Mouse (Mus musculus): ENCODE data around the gene Cops8.
A peak's percentile ranks its signal among the peaks of the same experiment; 100 is the strongest.

Gene Cops8

DNA sequence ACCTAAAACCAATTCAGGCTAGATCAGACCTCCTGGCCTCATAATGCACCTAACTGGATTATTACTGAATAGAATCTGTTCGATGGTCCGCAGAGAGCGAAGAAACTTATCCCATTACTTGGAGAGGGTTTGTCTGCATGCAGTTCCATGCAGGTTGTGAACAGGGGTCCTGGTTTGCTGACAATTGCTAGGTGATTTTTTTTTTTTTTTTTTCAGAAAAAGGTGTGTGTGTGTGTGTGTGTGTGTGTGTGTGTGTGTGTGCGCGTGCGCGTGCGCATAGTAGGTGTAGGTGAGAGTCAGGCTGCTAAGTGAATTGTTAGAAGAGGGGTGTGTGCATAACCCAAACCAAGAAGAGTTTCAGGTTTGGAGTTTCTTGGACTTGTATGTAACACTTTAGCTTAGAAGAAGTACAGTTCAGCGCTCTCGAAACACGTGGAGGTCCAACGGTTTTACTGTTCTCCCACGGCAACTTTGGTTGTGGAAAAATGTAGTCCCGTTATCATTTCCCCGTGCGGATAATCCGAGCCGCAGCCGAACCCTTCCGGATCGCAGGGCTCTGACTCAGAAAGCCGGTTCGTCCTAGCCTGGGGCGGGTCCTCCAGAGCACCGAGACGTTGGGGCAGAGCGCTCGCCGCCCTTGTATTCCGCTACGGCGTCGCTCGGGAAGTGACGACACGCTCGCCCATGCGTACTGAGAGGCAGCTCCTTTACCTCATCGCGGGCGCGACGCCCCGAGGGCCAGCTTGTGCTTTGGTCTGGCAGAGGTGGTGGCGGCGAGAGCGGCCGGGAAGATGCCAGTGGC lies at the start of gene Cops8:
TSS of gene Cops8 (plus strand) at position 223 of the 802 bp plus-strand sequence.
- peak; percentile 98 for DNase-seq (ENCODE audit: low spot score)

- DNase-seq (ENCODE audit: low spot score), result no peak
Measured at GRCm38 (mm10) chr1:90557140-90557539, 45.6 kb upstream of the Cops8 start.

GRCm38 (mm10) chr1:90560942-90561726 lies 41.6 kb upstream of the Cops8 start:
- no peak for DNase-seq (ENCODE audit: low spot score)

DNA sequence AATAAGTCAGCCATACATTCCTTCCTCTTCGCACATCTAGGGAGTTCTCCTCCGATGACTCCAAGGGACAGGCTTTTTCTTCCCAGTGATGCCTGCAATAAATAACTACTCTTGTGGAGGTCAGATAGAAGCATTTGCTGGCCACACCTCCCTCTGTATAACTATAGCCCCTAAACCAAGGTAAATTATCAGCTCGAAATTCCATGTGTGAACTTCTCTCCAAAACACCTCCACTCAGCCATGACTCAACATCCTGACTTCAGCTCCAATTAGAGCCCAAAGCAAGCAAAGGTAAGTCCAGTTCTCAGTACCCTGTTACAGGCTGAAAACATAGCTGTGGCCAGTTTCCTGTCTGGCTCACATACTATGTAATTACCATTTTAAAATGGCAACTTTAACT lies 38.8 kb upstream of the Cops8 start:
- no peak for DNase-seq (ENCODE audit: low spot score)

- DNase-seq (ENCODE audit: low spot score), result no peak
Measured at GRCm38 (mm10) chr1:90566664-90567440, 35.9 kb upstream of the Cops8 start.

GRCm38 (mm10) chr1:90573831-90574230 lies 28.9 kb upstream of the Cops8 start:
- DNase-seq (ENCODE audit: low spot score), result no peak

- no peak for DNase-seq (ENCODE audit: low spot score)
Measured at GRCm38 (mm10) chr1:90574845-90575244, 27.9 kb upstream of the Cops8 start.

- no peak for DNase-seq (ENCODE audit: low spot score)
Measured at GRCm38 (mm10) chr1:90577417-90577816, 25.4 kb upstream of the Cops8 start.

DNA sequence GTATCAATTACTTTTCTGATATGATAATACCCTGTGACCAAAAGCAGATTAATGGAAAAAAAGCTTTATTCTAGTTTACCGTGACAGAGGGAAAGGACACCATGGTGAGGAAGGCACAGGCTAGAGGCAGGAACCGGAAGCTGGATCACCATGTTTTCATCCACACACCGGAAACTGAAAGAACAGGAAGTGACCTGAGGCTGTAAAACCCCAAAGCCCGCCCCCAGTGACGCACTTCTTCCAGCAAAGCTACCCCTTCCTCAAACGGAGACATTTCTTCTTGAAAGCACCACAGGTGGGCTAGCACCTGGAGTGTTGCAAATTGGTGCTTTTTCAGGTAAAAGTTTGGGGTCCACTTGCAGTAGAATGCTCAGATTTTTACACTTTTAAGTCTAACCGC lies 20.1 kb upstream of the Cops8 start:
- no peak for DNase-seq (ENCODE audit: low spot score)

DNA sequence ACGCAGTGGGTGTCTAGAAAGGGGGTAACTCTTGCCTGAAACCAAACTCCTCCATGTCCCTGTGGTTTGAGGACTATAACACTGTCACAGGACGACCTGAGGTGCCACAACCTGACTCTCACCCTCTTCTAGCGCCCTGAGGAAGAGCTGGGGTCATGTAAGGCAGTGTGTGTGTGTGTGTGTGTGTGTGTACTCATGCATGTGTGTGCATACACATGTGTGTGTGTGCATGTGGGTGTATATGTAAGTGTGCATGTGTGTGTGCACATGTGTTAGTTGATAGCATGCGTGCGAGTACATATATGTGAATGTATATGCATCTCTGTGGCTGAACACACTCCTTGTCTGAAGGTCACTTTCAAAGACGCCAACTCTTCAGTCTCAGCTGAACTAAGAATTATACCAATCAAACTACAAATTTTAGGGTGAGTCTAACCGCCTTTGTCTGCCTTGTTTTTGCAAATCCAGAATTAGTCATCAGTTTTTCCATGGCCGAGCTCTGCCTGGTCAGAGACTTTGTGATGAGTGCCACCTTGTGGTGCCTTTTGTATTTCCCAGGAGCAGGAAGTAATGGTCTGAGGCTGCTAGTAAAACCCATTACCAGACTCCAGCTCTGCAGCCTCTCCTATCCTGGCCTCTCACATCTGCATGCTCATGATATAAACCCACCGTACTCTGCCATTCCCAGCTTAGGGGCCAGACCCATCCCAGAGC lies 14.6 kb upstream of the Cops8 start:
- peak; percentile 86 for DNase-seq (ENCODE audit: low spot score)

GRCm38 (mm10) chr1:90590797-90591196 lies 12.0 kb upstream of the Cops8 start:
- DNase-seq (ENCODE audit: low spot score), result peak; percentile 49

- peak; percentile 83 for DNase-seq (ENCODE audit: low spot score)
Measured at GRCm38 (mm10) chr1:90592784-90593183, 10.0 kb upstream of the Cops8 start.

DNA sequence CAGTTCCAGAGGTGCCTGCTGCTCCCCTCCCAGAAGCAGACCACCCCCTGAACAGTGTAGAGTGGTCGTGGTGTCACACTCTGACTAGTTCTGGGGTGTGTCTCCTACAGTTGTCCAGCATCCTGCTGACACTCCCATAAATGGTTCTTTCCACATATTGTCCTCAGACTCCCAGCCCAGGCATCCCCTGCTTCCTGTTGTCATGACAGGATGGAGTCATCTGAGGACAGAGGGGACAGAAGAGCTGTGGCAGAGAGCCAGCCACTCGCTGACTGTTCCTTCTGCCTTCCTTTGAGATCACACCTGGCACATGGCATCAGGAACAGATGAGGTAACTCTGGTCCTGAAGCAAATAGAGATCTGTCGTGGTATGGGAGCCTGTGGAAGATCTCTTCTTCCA lies 3.6 kb upstream of the Cops8 start:
- no peak for DNase-seq (ENCODE audit: low spot score)

DNA sequence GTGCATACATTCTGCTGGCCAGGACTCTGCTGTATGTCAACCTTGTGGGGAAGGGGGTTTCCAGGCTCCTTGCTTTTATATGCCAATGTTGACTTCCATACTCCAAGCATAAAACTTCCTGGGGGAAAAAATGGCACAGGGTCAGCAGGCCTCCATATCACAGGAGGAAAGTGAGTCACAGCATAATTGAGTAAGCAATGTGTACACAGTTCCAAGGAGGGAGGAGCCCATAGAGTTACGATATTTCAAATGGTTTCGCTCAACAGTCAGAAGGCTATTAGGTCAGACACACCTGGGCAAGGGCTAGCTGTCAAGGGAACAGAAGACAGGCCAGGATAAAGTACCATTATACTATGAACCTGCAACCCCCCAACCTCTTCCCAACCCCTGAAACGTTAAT lies 1.7 kb upstream of the Cops8 start:
- no peak for DNase-seq (ENCODE audit: low spot score)

- no peak for DNase-seq (ENCODE audit: low spot score)
Measured at GRCm38 (mm10) chr1:90603561-90603887, 743 bp downstream of the Cops8 start.

- DNase-seq (ENCODE audit: low spot score), result no peak
Measured at GRCm38 (mm10) chr1:90609363-90609762, 6.6 kb downstream of the Cops8 start.

GRCm38 (mm10) chr1:90617258-90617657 lies 14.5 kb downstream of the Cops8 start:
- DNase-seq (ENCODE audit: low spot score), result no peak

DNA sequence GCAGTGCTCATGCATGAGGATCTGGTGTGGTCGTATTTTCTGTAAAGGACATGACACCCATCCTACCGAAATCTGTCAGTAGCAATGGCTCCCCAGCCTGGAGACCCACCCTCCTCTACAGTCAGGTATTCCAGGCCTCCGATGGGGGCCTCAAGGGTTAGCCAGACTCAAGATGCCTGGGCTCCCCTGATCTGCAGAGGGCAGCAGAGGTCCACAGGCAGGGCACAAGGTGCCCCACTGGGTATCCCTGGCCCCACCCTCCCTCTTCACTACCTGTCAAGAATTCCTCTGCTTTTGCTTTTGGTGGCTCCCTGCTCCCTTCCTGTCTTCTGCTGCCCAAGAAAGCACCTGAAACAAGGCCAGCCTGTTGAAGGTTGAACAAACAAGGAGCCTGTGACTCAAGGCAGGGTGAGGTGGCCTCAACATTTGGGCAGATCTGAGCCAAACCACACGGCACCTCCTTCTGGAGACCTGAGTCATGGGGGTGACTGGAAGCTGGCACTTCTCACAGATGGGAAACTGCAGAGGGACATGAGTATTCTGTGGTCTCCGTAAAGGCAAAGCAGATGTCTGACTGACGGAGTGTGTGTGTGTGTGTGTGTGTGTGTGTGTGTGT lies 30.7 kb downstream of the Cops8 start:
- no peak for DNase-seq (ENCODE audit: low spot score)

DNA sequence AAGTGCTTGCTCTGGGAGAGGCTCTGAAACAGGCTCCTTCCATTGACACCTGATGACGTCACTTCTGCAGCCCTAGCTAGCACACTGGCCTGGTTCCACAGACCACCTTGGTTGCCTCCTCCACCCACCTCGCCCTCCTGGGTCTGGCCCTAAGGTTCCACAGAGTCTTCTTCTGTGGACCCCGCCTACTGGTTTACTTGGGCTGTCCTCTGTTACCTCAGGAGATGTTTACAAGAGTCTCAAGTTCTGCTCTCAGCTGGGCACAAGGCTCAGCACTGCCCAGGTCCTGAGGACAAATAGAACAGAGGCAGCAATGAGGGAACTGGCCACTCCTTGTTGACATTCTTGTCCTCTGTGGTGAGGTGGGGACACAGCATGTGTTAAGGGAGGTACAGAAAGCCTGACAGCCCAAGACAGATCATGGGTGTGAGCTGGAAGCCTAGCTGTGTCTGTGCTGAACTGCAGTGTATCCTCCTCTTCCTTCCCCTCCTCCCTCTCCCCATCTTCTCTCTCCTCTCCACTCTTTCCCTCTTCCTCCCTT lies 31.5 kb downstream of the Cops8 start:
- no peak for DNase-seq (ENCODE audit: low spot score)

- no peak for DNase-seq (ENCODE audit: low spot score)
Measured at GRCm38 (mm10) chr1:90638335-90638734, 35.6 kb downstream of the Cops8 start.

GRCm38 (mm10) chr1:90650781-90651437 lies 48.1 kb downstream of the Cops8 start:
- DNase-seq (ENCODE audit: low spot score), result peak; percentile 66

Data from urinary bladder, postnatal 25 days (tissue).